Mouse (Mus musculus): ENCODE data around the gene Rbm20. TPM values are rescaled to one million over a fixed set of nuclear protein-coding genes. Genes with fewer than 3 reads are reported as not detected.
A peak's percentile ranks its signal among the peaks of the same experiment; 100 is the strongest.

Rbm20 gene
- total RNA-seq, 2 experiments from 2014 or later: 4.0 to 5.8 TPM

DNA sequence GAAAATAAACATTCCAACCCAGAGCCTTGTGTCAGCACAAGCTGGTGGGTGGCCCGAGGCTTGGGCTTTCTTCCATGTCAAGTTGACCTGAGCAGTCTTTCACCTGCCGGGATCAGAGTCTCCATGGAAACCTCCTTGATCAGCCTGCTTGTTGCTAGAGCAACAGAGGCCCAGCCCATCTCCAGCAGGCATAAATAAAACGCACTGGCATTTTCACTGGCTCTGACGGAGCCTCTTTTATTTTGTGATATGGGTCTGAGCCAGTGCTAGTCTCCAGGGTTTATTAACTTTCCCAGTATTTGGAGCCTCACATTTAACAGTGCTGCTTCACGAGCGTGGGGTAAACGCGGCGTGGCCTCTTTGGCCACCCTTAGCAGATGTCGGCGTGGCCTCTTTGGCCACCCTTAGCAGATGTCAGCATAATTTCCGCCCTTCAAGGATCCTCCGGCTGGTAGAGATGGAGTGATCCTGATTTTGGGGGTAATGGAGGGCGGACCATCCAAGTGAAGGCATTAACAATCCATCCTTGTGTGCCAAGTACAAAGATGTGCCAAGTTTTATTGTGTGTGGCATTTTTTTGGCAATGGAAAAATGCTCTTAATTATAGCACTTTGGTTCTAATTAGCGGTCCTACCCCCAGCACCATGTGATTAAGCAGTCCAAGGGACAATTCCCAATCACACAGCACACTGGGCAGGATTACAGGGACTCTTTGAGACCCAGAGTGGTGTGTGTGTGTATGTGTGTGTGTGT, 175.8 kb downstream of the Rbm20 start:
- Histone ChIP-seq H3K27ac (peak overlapping the region; percentile 89), H3K4me3 (0 out of 2 replicates have a peak overlapping the region, but pooled peaks have one; percentile 3)
- intact Hi-C loops (cut with DNase I): loop anchor here (5.0 kb wide), 2 partner anchors 46 to 49 kb away; no protein-coding TSS in a partner anchor
- peak; percentile 65 to 71 for DNase-seq (ENCODE audit: extremely low spot score in 1 of 2, low spot score in 2 of 2)
- no peak for TF ChIP-seq CTCF (IDR thresholded peaks at IDR 0.05)

DNA sequence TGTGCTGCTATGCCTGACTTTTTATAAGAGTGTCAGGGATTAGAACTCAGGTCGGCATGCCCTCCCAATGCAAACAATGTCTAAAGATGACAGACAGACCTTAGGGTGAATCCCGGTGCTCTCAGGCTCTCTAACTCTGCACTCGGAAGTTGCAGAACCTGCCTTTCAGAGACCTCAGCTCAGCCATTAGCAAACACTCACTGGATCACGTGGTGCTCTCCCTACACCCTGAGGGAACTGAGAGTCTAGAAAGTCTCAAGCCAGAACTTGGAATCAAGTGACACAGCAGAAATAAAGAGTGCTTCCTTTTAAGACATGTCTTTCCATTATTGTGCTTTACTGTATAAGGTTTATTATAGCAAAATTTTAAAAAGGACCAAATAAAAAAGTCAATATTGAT, 177.9 kb downstream of the Rbm20 start:
- no peak overlapping the region for H3K27ac ChIP-seq
- no peak for TF ChIP-seq CTCF (IDR thresholded peaks at IDR 0.05)

DNA sequence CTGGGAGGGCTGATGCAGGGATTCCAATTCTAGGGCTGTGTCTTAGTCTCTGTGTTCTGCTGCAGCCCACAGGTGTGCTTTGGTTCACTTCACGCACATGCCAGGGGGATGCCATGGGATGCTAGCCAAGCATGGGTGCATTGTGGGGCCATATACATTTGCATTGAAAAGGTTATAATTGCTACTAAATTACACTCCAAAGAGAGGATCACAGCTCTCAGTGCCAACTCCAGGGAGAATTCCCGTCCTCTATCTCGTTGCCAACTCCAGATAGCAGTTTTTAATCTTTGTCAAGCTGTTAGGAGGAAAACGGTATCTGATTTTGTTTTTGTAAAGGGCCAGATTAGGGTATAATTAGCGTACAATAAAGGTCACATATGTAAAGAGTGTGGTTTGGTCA, 178.7 kb downstream of the Rbm20 start:
- TF ChIP-seq CTCF (IDR thresholded peaks at IDR 0.05): no peak
- intact Hi-C loops (cut with DNase I): no loop called here
- Histone ChIP-seq H3K27ac (no peak overlapping the region), H3K4me3 (no peak overlapping the region)
- no peak for DNase-seq (ENCODE audit: extremely low spot score in 1 of 2, low spot score in 2 of 2)

More for the DNA sequence above, 177.9 kb downstream of the Rbm20 start:
- no peak overlapping the region for H3K4me3 ChIP-seq
- DNase-seq (ENCODE audit: extremely low spot score in 1 of 2, low spot score in 2 of 2): no peak
- intact Hi-C loops (cut with DNase I): loop anchor here (5.0 kb wide), 2 partner anchors 47 to 48 kb away; no protein-coding TSS in a partner anchor

DNA sequence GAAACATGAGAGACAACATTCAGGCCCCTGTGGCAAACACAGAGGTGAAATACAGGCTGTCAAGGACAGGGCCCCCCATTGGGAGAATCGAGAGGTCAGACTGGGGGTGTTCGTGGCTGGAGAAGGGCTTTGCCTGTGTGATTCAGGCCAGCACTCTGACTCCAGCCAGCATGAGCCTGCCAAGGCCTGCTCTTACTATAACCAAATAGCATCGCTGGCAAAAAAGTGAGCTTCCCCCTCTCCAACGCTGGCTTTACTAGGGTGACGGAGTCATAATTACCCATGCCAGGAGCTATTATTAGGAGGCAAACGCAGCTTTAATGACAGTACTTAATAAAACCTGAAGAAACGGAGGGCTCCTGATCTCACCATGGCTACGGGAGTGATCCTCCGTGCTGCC, 179.7 kb downstream of the Rbm20 start:
- intact Hi-C loops (cut with DNase I): no loop called here
- TF ChIP-seq CTCF (IDR thresholded peaks at IDR 0.05): no peak
- no peak overlapping the region for H3K27ac ChIP-seq
- DNase-seq (ENCODE audit: extremely low spot score in 1 of 2, low spot score in 2 of 2): no peak
- H3K4me3 ChIP-seq: no peak overlapping the region

- no peak for DNase-seq (ENCODE audit: extremely low spot score in 1 of 2, low spot score in 2 of 2)
- Histone ChIP-seq H3K4me3 (no peak overlapping the region), H3K27ac (no peak overlapping the region)
- intact Hi-C loops (cut with DNase I): no loop called here
- TF ChIP-seq CTCF (IDR thresholded peaks at IDR 0.05): no peak
Measured at GRCm38 (mm10) chr19:53857962-53858361, 180.9 kb downstream of the Rbm20 start.

- DNase-seq (ENCODE audit: extremely low spot score in 1 of 2, low spot score in 2 of 2): no peak
- intact Hi-C loops (cut with DNase I): no loop called here
- no peak overlapping the region for H3K27ac ChIP-seq
- no peak overlapping the region for H3K4me3 ChIP-seq
- no peak for TF ChIP-seq CTCF (IDR thresholded peaks at IDR 0.05)
Measured at GRCm38 (mm10) chr19:53859149-53859548, 182.0 kb downstream of the Rbm20 start.

GRCm38 (mm10) chr19:53859593-53859992, 182.5 kb downstream of the Rbm20 start:
- intact Hi-C loops (cut with DNase I): no loop called here
- H3K4me3 ChIP-seq: no peak overlapping the region
- no peak overlapping the region for H3K27ac ChIP-seq
- TF ChIP-seq CTCF (IDR thresholded peaks at IDR 0.05): no peak
- no peak for DNase-seq (ENCODE audit: extremely low spot score in 1 of 2, low spot score in 2 of 2)

DNA sequence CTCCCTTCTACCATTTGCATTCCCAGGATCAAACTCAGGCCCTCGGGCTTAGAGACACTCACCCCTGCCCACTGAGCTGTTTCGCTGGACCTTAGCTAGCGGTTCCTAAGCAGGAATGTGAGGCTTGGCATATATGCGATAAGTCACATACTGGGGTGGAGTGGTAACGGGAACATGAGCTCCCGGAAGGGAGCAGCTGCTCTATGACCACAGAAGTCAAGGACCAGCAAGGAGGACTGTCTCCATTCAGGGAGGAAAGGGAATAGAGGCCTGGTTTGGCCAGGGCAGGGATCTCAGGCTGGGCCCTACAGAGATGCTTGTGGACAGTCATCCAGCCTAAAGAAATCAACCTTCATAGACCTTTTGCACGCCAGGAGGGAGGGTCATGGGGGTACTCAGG, 184.2 kb downstream of the Rbm20 start:
- Histone ChIP-seq H3K27ac (no peak overlapping the region), H3K4me3 (no peak overlapping the region)
- intact Hi-C loops (cut with DNase I): no loop called here
- no peak for DNase-seq (ENCODE audit: extremely low spot score in 1 of 2, low spot score in 2 of 2)
- TF ChIP-seq CTCF (IDR thresholded peaks at IDR 0.05): no peak

GRCm38 (mm10) chr19:53862573-53863246, 185.6 kb downstream of the Rbm20 start:
- Histone ChIP-seq H3K4me3 (no peak overlapping the region), H3K27ac (peak overlapping the region; percentile 79; the same call in 1 of the 2 replicates)
- intact Hi-C loops (cut with DNase I): no loop called here
- no peak; the same call in 1 of the 2 replicates for TF ChIP-seq CTCF (IDR thresholded peaks at IDR 0.05)
- no peak for DNase-seq (ENCODE audit: extremely low spot score in 1 of 2, low spot score in 2 of 2)

DNA sequence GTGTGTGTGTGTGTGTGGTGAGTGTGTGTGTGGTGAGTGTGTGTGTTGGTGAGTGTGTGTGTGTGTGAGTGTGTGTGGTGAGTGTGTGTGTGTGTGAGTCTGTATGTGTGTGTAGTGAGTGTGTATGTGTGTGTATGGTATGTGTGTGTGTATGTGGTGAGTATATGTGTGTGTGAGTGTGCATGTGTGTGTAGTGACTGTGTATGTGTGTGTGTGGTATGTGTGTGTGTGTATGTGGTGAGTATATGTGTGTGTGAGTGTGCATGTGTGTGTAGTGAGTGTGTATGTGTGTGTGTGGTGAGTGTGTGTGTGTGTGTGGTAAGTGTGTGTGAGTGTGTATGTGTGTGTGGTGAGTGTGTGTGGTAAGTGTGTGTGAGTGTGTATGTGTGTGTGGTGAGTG, 190.1 kb downstream of the Rbm20 start:
- intact Hi-C loops (cut with DNase I): no loop called here

GRCm38 (mm10) chr19:53868125-53868524, 191.0 kb downstream of the Rbm20 start:
- H3K4me3 ChIP-seq: no peak overlapping the region
- TF ChIP-seq CTCF (IDR thresholded peaks at IDR 0.05): no peak
- DNase-seq (ENCODE audit: extremely low spot score in 1 of 2, low spot score in 2 of 2): no peak
- intact Hi-C loops (cut with DNase I): no loop called here
- peak overlapping the region; percentile 69 for H3K27ac ChIP-seq

More for the DNA sequence above, 190.1 kb downstream of the Rbm20 start:
- Histone ChIP-seq H3K4me3 (no peak overlapping the region), H3K27ac (no peak overlapping the region)
- no peak for TF ChIP-seq CTCF (IDR thresholded peaks at IDR 0.05)
- DNase-seq (ENCODE audit: extremely low spot score in 1 of 2, low spot score in 2 of 2): no peak

GRCm38 (mm10) chr19:53868796-53869195, 191.7 kb downstream of the Rbm20 start:
- no peak for TF ChIP-seq CTCF (IDR thresholded peaks at IDR 0.05)
- intact Hi-C loops (cut with DNase I): no loop called here
- Histone ChIP-seq H3K4me3 (no peak overlapping the region), H3K27ac (peak overlapping the region; percentile 69)
- no peak for DNase-seq (ENCODE audit: extremely low spot score in 1 of 2, low spot score in 2 of 2)
